Mouse (Mus musculus) urinary bladder, postnatal 14 days (tissue): Measurements from ENCODE around the gene Sptan1.

Source experiments
- DNase-seq: peaks from one replicate; pipeline ENCODE4 v3.0.0; 2021; ENCODE audit warnings: low spot score

The Sptan1 gene

GRCm38 (mm10) chr2:29965250-29965843 is at the start of gene Sptan1:
Gene Sptan1 (plus strand): TSS chr2:29965560.
- peak; percentile 97 for DNase-seq

GRCm38 (mm10) chr2:29917621-29918020 is 47.7 kb upstream of the Sptan1 start:
- DNase-seq, result no peak

GRCm38 (mm10) chr2:29922011-29922410 is 43.3 kb upstream of the Sptan1 start:
- DNase-seq, result peak; percentile 42

GRCm38 (mm10) chr2:29926542-29926941 is 38.8 kb upstream of the Sptan1 start:
- DNase-seq, result no peak

GRCm38 (mm10) chr2:29930506-29930905 is 34.9 kb upstream of the Sptan1 start:
- DNase-seq, result no peak

GRCm38 (mm10) chr2:29931194-29931593 is 34.2 kb upstream of the Sptan1 start:
- DNase-seq, result no peak

- peak; percentile 97 for DNase-seq
These were observed 30.3 kb upstream of the Sptan1 start, which contains the start of gene Gle1 for GRCm38 (mm10) chr2:29934906-29935599. Gene Gle1 (plus strand): TSS chr2:29935426.

- DNase-seq, result no peak
These were observed 25.3 kb upstream of the Sptan1 start for GRCm38 (mm10) chr2:29940073-29940472.

GRCm38 (mm10) chr2:29940826-29941225 is 24.5 kb upstream of the Sptan1 start:
- DNase-seq, result no peak

GRCm38 (mm10) chr2:29944723-29945122 is 20.6 kb upstream of the Sptan1 start:
- DNase-seq, result no peak

- no peak for DNase-seq
These were observed 16.5 kb upstream of the Sptan1 start for GRCm38 (mm10) chr2:29948896-29949295.

GRCm38 (mm10) chr2:29961246-29961645 is 4.1 kb upstream of the Sptan1 start:
- no peak for DNase-seq

GRCm38 (mm10) chr2:29964354-29965249 is 758 bp upstream of the Sptan1 start:
- peak; percentile 31 for DNase-seq

- peak; percentile 25 for DNase-seq
These were observed 546 bp downstream of the Sptan1 start for GRCm38 (mm10) chr2:29965906-29966305.

- DNase-seq, result no peak
These were observed 1.5 kb downstream of the Sptan1 start for GRCm38 (mm10) chr2:29966826-29967225.

GRCm38 (mm10) chr2:29967768-29968167 is 2.4 kb downstream of the Sptan1 start:
- no peak for DNase-seq

GRCm38 (mm10) chr2:29968638-29969037 is 3.3 kb downstream of the Sptan1 start:
- peak; percentile 14 for DNase-seq

GRCm38 (mm10) chr2:29971838-29972635 is 6.7 kb downstream of the Sptan1 start:
- DNase-seq, result peak; percentile 78

GRCm38 (mm10) chr2:29973525-29973924 is 8.2 kb downstream of the Sptan1 start:
- DNase-seq, result no peak

GRCm38 (mm10) chr2:29977307-29977706 is 11.9 kb downstream of the Sptan1 start:
- peak; percentile 56 for DNase-seq

GRCm38 (mm10) chr2:29980661-29981060 is 15.3 kb downstream of the Sptan1 start:
- no peak for DNase-seq

- DNase-seq, result no peak
These were observed 26.6 kb downstream of the Sptan1 start for GRCm38 (mm10) chr2:29991962-29992361.
